ENCODE assay signal across 10 mouse cellular contexts in genomic region chr5:52360286-52361049, GRCm38 (mm10). TPM values are rescaled to one million over a fixed set of nuclear protein-coding genes. Genes with fewer than 3 reads are reported as not detected.
A peak's percentile ranks its signal among the peaks of the same experiment; 100 is the strongest.
DNase-seq lines count a peak whose midpoint lies in the region; ATAC-seq and TF ChIP-seq lines count a peak whose summit lies in the region.
"Had no signal": no experiment of that assay in that cellular context is flagged by ENCODE, and none has a peak within 500 bp of the region (broad histone marks: within the 10 kb centered on the region; RNA-seq: fewer than 3 reads in every experiment).

No protein-coding gene starts in this region.

- peak overlapping the region; percentile 31 for H3K4me3 ChIP-seq in cerebellum, adult 2 months (replicated peaks; ENCODE audit: insufficient read depth, low read depth, low read length)
- no peak overlapping the region for H3K4me3 ChIP-seq in lung, postnatal 0 days (ENCODE audit: low read depth, low read length)
- H3K4me3 ChIP-seq: liver, embryonic 13.5 days had no signal

- TF ChIP-seq CTCF in cerebellum, adult 2 months (IDR thresholded peaks at IDR 0.05; ENCODE audit: borderline replicate concordance, insufficient read depth, low read depth, low read length) = no peak
- no peak for TF ChIP-seq CTCF in lung, postnatal 0 days (IDR thresholded peaks at IDR 0.05)

- peak overlapping the region; percentile 14 for H3K4me2 ChIP-seq in lung, postnatal 0 days (replicated peaks; ENCODE audit: low read depth, low read length)
- H3K4me2 ChIP-seq: liver, embryonic 13.5 days had no signal

- WGBS in cerebellum, adult 2 months = 48% methylated on average over 21 of the region's 21 CpGs
- WGBS in lung, postnatal 0 days = 44% methylated on average over 21 of the region's 21 CpGs

- no peaks in the 10 kb centered on the region for H3K27me3 ChIP-seq in cerebellum, adult 2 months (ENCODE audit: control insufficient read depth, insufficient read depth, low read length)
- no peaks in the 10 kb centered on the region for H3K27me3 ChIP-seq in lung, postnatal 0 days (replicated peaks; ENCODE audit: insufficient read depth, low read length)
- H3K27me3 ChIP-seq: liver, embryonic 13.5 days had no signal

- H3K9me3 ChIP-seq in lung, postnatal 0 days (ENCODE audit: low read length) = no peaks in the 10 kb centered on the region
- H3K9me3 ChIP-seq: liver, embryonic 13.5 days had no signal

- no peaks in the 10 kb centered on the region for H3K36me3 ChIP-seq in lung, postnatal 0 days (ENCODE audit: insufficient read depth, low read length)
- H3K36me3 ChIP-seq: liver, embryonic 13.5 days had no signal

- TF ChIP-seq EP300 in lung, postnatal 0 days (IDR thresholded peaks at IDR 0.05) = peak; percentile 47; the same call in 1 of the 2 replicates

- no peak overlapping the region for H3K27ac ChIP-seq in cerebellum, adult 2 months (ENCODE audit: insufficient read depth, low read length)
- peak overlapping the region; percentile 61 for H3K27ac ChIP-seq in lung, postnatal 0 days (ENCODE audit: low read length)
- H3K27ac ChIP-seq: liver, embryonic 13.5 days had no signal

- no peak overlapping the region for H3K9ac ChIP-seq in lung, postnatal 0 days (replicated peaks; ENCODE audit: low read depth)
- H3K9ac ChIP-seq: liver, embryonic 13.5 days had no signal

- ATAC-seq in lung, postnatal 0 days = peak; percentile 85

- TF ChIP-seq POLR2A in cerebellum, adult 2 months (IDR thresholded peaks at IDR 0.05; ENCODE audit: borderline replicate concordance, insufficient read depth, low read length) = no peak

- peaks cover 4% of the 10 kb centered on the region for H3K4me1 ChIP-seq in cerebellum, adult 2 months (ENCODE audit: control insufficient read depth, insufficient read depth, low read length)
- H3K4me1 ChIP-seq in lung, postnatal 0 days (ENCODE audit: insufficient read depth, low read depth, low read length) = peaks cover 12% of the 10 kb centered on the region
- H3K4me1 ChIP-seq: liver, embryonic 13.5 days had no signal

- peak in 1 of 2 experiments; percentile 10 for DNase-seq in cerebellum, adult 2 months
- no peak for DNase-seq in cerebellum, adult 9-10 months
- peak; percentile 27 for DNase-seq in ovary, postnatal 36 days (ENCODE audit: low spot score)
- DNase-seq in ovary, postnatal 10 days (ENCODE audit: low spot score) = no peak
- DNase-seq in lung, postnatal 0 days (ENCODE audit: low spot score) = peak; percentile 85
- DNase-seq in thymus, postnatal 25 days = no peak
- no peak for DNase-seq in thymus, postnatal 14 days
- no peak for DNase-seq in B cell, adult 2 months
- DNase-seq: liver, embryonic 13.5 days; right cerebral cortex, adult 18-20 months had no signal

RNA-seq across cellular contexts. Expression of gene Sod3, which starts 3.1 kb away (rescaled TPM):
- polyA plus RNA-seq in cerebellum, adult 2 months (2012; rRNA removed) = 11.7 and 14.0 TPM in 2 replicates
- polyA plus RNA-seq in lung, postnatal 0 days (2015; fragmentation: Nextera tagmentation; extraction: Ambion mirVana) = 11.9 and 16.8 TPM in 2 replicates

Comparison
In these comparisons a context has a peak if more than half of its experiments do, and no peak if none do; other contexts are left out.
1. DNase-seq: peak in ovary, postnatal 36 days (single experiment) and lung, postnatal 0 days (single experiment); none in cerebellum, adult 9-10 months (single experiment), ovary, postnatal 10 days (single experiment), thymus, postnatal 25 days (single experiment), thymus, postnatal 14 days (single experiment) and B cell, adult 2 months (0 of 2).